Mouse (Mus musculus) common myeloid progenitor, adult 5-6 weeks (primary cell): Measurements from ENCODE around the gene Micu1. TPM values are rescaled to one million over a fixed set of nuclear protein-coding genes. Genes with fewer than 3 reads are reported as not detected.

Source experiments
- total RNA-seq: library from RNA; stranded (forward); fragments of 200-1000, 187-1606 nt; gene quantifications from 2 replicates; pipeline ENCODE4 v1.2.3, GENCODE M21; 2017

Micu1 gene
- total RNA-seq, 1 experiment from 2014 or later: 37.8 TPM

Other genes starting within 250 kb of the Micu1 start
- gene Gm10322, start 86.4 kb upstream of the Micu1 start, total RNA-seq: not detected in 2 replicates
- gene Mcu, start 85.8 kb upstream of the Micu1 start, total RNA-seq: 16.5 and 25.4 TPM in 2 replicates
- gene Dnajb12, start 177.1 kb downstream of the Micu1 start, total RNA-seq: 22.7 and 23.9 TPM in 2 replicates
- 1.4 and 4.2 TPM in 2 replicates for gene Ddit4, start 249.4 kb downstream of the Micu1 start, total RNA-seq